Mouse (Mus musculus): ENCODE measurements around the gene Olfr1230. TPM values are rescaled to one million over a fixed set of nuclear protein-coding genes. Genes with fewer than 3 reads are reported as not detected.

Gene Olfr1230
- polyA plus RNA-seq (2014; fragmentation: Illumina TruSeq; extraction: RNeasy Lipid Tissue Mini Kit (QIAGEN cat#74804); ENCODE audit: low read depth, low replicate concordance): not detected

DNA sequence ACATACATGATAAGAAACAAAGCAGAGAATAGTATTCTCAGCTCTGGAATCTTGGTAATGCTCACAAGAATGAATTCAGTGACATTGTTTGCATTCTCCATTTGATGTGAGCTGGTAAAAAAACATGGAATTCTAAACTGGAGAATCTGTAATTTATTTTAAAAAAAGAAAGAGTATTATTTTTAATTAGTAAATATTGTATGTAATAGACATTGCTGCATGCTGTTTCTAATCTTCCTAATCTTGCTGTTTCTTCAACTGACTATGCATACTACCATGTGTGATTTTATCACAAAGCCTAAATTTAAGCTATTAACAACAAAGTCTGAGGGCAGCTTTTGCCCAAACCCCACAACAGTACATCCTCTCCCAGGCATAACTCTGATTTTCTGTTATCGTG is at the start of gene Olfr1230:
Gene Olfr1230 (minus strand): TSS at position 101 of the 400 bp plus-strand sequence.

GRCm38 (mm10) chr2:89342298-89342697 is 45.2 kb upstream of the Olfr1230 start, which contains the start of gene Olfr1233:
TSS of gene Olfr1233 (minus strand) at chr2:89342398.

DNA sequence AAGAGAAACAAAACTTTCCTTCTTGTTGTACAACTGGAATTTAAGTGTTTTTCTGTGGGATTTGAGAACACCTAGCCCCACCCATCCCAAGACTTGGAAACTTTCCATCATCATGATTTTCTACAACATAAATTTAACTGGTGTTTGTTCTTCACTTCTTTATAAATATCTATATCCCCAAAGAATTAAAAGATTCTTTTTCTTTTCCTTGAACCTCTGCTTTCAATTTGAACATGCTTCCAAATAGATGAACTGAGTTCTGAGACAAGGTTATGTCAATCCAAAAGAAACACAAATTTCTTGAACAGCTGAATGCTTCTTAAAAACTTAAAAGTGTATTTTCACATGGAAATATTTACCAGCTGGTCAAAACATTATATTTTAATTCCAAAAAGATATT is 32.5 kb upstream of the Olfr1230 start, which contains the start of gene Olfr1232:
Gene Olfr1232 (minus strand): TSS at position 101 of the 400 bp plus-strand sequence.

DNA sequence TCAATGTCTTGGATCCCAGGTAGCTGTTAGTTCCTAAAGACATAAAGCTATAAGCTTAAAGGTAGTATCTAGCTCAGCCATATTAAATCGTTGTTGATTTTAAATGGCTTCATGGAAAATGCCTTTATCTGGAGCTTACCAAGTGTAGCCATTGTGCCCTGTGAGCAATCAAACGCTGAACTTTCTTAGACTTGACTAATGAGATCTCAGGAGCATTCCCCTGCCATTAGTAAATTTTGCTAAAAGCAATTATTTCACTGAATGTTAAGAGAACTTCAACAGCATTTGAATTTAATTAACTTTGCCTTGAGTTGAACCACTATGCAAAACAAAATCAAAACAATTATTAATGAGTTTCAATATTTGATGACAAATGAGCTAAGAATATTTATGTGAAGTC is 9.9 kb upstream of the Olfr1230 start, which contains the start of gene Olfr1231:
Gene Olfr1231 (minus strand): TSS at position 101 of the 400 bp plus-strand sequence.

DNA sequence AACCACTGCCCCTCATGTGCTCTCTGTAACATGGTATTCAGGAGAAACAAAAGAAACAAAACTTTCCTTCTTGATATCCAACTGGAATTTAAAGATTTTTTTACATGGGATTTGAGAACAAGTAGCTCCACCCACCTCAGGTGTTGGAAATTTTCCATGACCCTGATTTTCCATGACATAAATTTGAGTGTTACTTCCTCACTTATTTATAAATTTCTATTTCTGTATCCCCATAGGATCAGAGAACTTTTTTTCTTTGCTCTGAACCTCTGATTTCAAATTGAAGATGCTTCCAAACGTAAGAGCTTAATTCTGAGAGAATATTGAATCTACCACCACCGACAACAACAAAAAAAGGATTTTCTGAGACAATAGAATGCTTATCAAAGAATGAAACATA is 9.2 kb downstream of the Olfr1230 start, which contains the start of gene Olfr1229:
Gene Olfr1229 (minus strand): TSS at position 101 of the 400 bp plus-strand sequence.

GRCm38 (mm10) chr2:89253962-89254361 is 43.1 kb downstream of the Olfr1230 start, which contains the start of gene Olfr1228:
TSS of gene Olfr1228 (minus strand) at chr2:89254062.

Other genes with a start within 250 kb of the Olfr1230 start
- not detected for gene Olfr1218, start 236.1 kb downstream of the Olfr1230 start, polyA plus RNA-seq (2014; fragmentation: Illumina TruSeq; extraction: RNeasy Lipid Tissue Mini Kit (QIAGEN cat#74804); ENCODE audit: low read depth, low replicate concordance)
- gene Olfr1219, start 213.8 kb downstream of the Olfr1230 start, polyA plus RNA-seq (2014; fragmentation: Illumina TruSeq; extraction: RNeasy Lipid Tissue Mini Kit (QIAGEN cat#74804); ENCODE audit: low read depth, low replicate concordance): not detected
- not detected for gene Olfr1220, start 190.4 kb downstream of the Olfr1230 start, polyA plus RNA-seq (2014; fragmentation: Illumina TruSeq; extraction: RNeasy Lipid Tissue Mini Kit (QIAGEN cat#74804); ENCODE audit: low read depth, low replicate concordance)
- not detected for gene Olfr1221, start 180.0 kb downstream of the Olfr1230 start, polyA plus RNA-seq (2014; fragmentation: Illumina TruSeq; extraction: RNeasy Lipid Tissue Mini Kit (QIAGEN cat#74804); ENCODE audit: low read depth, low replicate concordance)
- not detected for gene Olfr1222, start 164.2 kb downstream of the Olfr1230 start, polyA plus RNA-seq (2014; fragmentation: Illumina TruSeq; extraction: RNeasy Lipid Tissue Mini Kit (QIAGEN cat#74804); ENCODE audit: low read depth, low replicate concordance)
- gene Olfr1223, start 145.7 kb downstream of the Olfr1230 start, polyA plus RNA-seq (2014; fragmentation: Illumina TruSeq; extraction: RNeasy Lipid Tissue Mini Kit (QIAGEN cat#74804); ENCODE audit: low read depth, low replicate concordance): not detected
- not detected for gene Olfr1224-ps1, start 133.2 kb downstream of the Olfr1230 start, polyA plus RNA-seq (2014; fragmentation: Illumina TruSeq; extraction: RNeasy Lipid Tissue Mini Kit (QIAGEN cat#74804); ENCODE audit: low read depth, low replicate concordance)
- not detected for gene Olfr1225, start 122.6 kb downstream of the Olfr1230 start, polyA plus RNA-seq (2014; fragmentation: Illumina TruSeq; extraction: RNeasy Lipid Tissue Mini Kit (QIAGEN cat#74804); ENCODE audit: low read depth, low replicate concordance)
- gene Olfr1226, start 97.2 kb downstream of the Olfr1230 start, polyA plus RNA-seq (2014; fragmentation: Illumina TruSeq; extraction: RNeasy Lipid Tissue Mini Kit (QIAGEN cat#74804); ENCODE audit: low read depth, low replicate concordance): 0.09 TPM
- not detected for gene Olfr1228, start 43.2 kb downstream of the Olfr1230 start, polyA plus RNA-seq (2014; fragmentation: Illumina TruSeq; extraction: RNeasy Lipid Tissue Mini Kit (QIAGEN cat#74804); ENCODE audit: low read depth, low replicate concordance)
- not detected for gene Olfr1229, start 9.3 kb downstream of the Olfr1230 start, polyA plus RNA-seq (2014; fragmentation: Illumina TruSeq; extraction: RNeasy Lipid Tissue Mini Kit (QIAGEN cat#74804); ENCODE audit: low read depth, low replicate concordance)
- not detected for gene Olfr1231, start 9.8 kb upstream of the Olfr1230 start, polyA plus RNA-seq (2014; fragmentation: Illumina TruSeq; extraction: RNeasy Lipid Tissue Mini Kit (QIAGEN cat#74804); ENCODE audit: low read depth, low replicate concordance)
- gene Olfr1232, start 32.4 kb upstream of the Olfr1230 start, polyA plus RNA-seq (2014; fragmentation: Illumina TruSeq; extraction: RNeasy Lipid Tissue Mini Kit (QIAGEN cat#74804); ENCODE audit: low read depth, low replicate concordance): not detected
- gene Olfr1233, start 45.1 kb upstream of the Olfr1230 start, polyA plus RNA-seq (2014; fragmentation: Illumina TruSeq; extraction: RNeasy Lipid Tissue Mini Kit (QIAGEN cat#74804); ENCODE audit: low read depth, low replicate concordance): not detected
- gene Olfr1234, start 67.6 kb upstream of the Olfr1230 start, polyA plus RNA-seq (2014; fragmentation: Illumina TruSeq; extraction: RNeasy Lipid Tissue Mini Kit (QIAGEN cat#74804); ENCODE audit: low read depth, low replicate concordance): not detected
- gene Olfr1238, start 112.4 kb upstream of the Olfr1230 start, polyA plus RNA-seq (2014; fragmentation: Illumina TruSeq; extraction: RNeasy Lipid Tissue Mini Kit (QIAGEN cat#74804); ENCODE audit: low read depth, low replicate concordance): not detected
- gene Olfr1239, start 123.1 kb upstream of the Olfr1230 start, polyA plus RNA-seq (2014; fragmentation: Illumina TruSeq; extraction: RNeasy Lipid Tissue Mini Kit (QIAGEN cat#74804); ENCODE audit: low read depth, low replicate concordance): not detected
- not detected for gene Olfr1240, start 145.7 kb upstream of the Olfr1230 start, polyA plus RNA-seq (2014; fragmentation: Illumina TruSeq; extraction: RNeasy Lipid Tissue Mini Kit (QIAGEN cat#74804); ENCODE audit: low read depth, low replicate concordance)
- gene Olfr1241, start 189.9 kb upstream of the Olfr1230 start, polyA plus RNA-seq (2014; fragmentation: Illumina TruSeq; extraction: RNeasy Lipid Tissue Mini Kit (QIAGEN cat#74804); ENCODE audit: low read depth, low replicate concordance): not detected
- gene Olfr1242, start 201.1 kb upstream of the Olfr1230 start, polyA plus RNA-seq (2014; fragmentation: Illumina TruSeq; extraction: RNeasy Lipid Tissue Mini Kit (QIAGEN cat#74804); ENCODE audit: low read depth, low replicate concordance): not detected
- not detected for gene Olfr1243, start 234.2 kb upstream of the Olfr1230 start, polyA plus RNA-seq (2014; fragmentation: Illumina TruSeq; extraction: RNeasy Lipid Tissue Mini Kit (QIAGEN cat#74804); ENCODE audit: low read depth, low replicate concordance)

All from sigmoid colon, adult 10 weeks (tissue).